Mouse (Mus musculus): ENCODE results near the gene Defb36. TPM values are rescaled to one million over a fixed set of nuclear protein-coding genes. Genes with fewer than 3 reads are reported as not detected.

Gene Defb36
- polyA plus RNA-seq, 1 experiment from 2014 or later, result not detected

- H3K4me3 ChIP-seq, result no peak within 1 kb of the TSS
- H3K4me1 ChIP-seq, result no peaks in the 10 kb centered on the region
- H3K27ac ChIP-seq (replicated peaks), result no peak within 1 kb of the TSS
- H3K4me2 ChIP-seq (replicated peaks), result no peak within 1 kb of the TSS
- no peak for ATAC-seq (ENCODE audit: low FRiP score, low read depth)
- no peaks in the 10 kb centered on the region for H3K27me3 ChIP-seq
- no peaks in the 10 kb centered on the region for H3K36me3 ChIP-seq
- H3K9ac ChIP-seq (replicated peaks), result no peak within 1 kb of the TSS
- no peaks in the 10 kb centered on the region for H3K9me3 ChIP-seq
- WGBS, result 70% methylated on average over 7 of the region's 7 CpGs
These were observed 4.8 kb upstream of the Defb36 start, which contains the start of gene Defb45 for GRCm38 (mm10) chr2:152599299-152599698. Gene Defb45 (minus strand): TSS chr2:152599399.

DNA sequence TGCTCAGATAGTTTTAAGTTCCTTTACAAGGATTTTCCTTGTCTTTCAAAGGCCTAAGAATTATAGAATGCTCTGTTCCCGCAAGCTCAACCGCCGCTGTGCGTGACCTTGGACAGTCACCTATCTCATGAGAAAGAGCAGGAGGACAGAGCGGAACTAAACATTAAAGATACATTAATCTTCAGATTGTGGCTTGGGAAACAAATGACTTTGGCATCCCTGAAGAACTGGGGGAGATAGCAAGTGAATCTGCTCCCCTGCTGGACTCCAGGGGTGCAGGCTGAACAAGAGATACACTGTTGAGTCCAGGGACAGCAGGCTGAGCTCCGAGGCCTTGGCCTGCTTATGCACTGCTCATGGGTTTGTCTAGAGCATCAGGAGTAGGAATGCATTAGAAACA is 4.1 kb upstream of the Defb36 start:
- Histone ChIP-seq H3K9me3 (no peaks in the 10 kb centered on the region), H3K27me3 (no peaks in the 10 kb centered on the region), H3K36me3 (no peaks in the 10 kb centered on the region), H3K9ac (replicated peaks) (no peak overlapping the region), H3K4me3 (no peak overlapping the region), H3K4me2 (replicated peaks) (no peak overlapping the region), H3K4me1 (no peaks in the 10 kb centered on the region), H3K27ac (replicated peaks) (no peak overlapping the region)
- ATAC-seq (ENCODE audit: low FRiP score, low read depth), result no peak
- WGBS, result 85% methylated on average over 6 of the region's 6 CpGs

GRCm38 (mm10) chr2:152601275-152601960 is 2.7 kb upstream of the Defb36 start:
- no peak for ATAC-seq (ENCODE audit: low FRiP score, low read depth)
- no peak overlapping the region for H3K9ac ChIP-seq (replicated peaks)
- no peak overlapping the region for H3K27ac ChIP-seq (replicated peaks)
- H3K4me1 ChIP-seq, result no peaks in the 10 kb centered on the region
- H3K36me3 ChIP-seq, result no peaks in the 10 kb centered on the region
- H3K4me3 ChIP-seq, result no peak overlapping the region
- WGBS, result 75% methylated on average over 4 of the region's 4 CpGs
- no peaks in the 10 kb centered on the region for H3K27me3 ChIP-seq
- no peak overlapping the region for H3K4me2 ChIP-seq (replicated peaks)
- no peaks in the 10 kb centered on the region for H3K9me3 ChIP-seq

DNA sequence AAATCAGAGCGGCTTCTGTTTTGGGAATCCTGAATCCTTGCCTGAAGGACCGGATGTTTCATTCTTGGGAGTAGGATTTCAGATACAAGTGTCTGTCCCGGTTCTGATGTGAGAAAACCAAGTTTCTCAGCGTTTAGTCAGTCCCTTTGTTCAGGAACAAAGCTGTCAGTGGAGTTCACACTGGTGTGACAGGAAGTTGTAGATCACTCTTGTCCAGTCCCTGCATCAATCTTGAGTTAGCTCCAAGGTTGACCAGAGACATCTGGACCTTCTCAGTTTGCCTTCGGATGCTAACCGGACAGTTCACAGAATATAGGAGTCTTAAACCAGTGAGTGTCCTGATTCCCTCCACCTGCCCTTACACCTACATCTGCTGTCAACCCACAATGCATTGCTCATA is 3.6 kb downstream of the Defb36 start:
- 76% methylated on average over 6 of the region's 6 CpGs for WGBS
- ATAC-seq (ENCODE audit: low FRiP score, low read depth), result no peak
- H3K27me3 ChIP-seq, result no peaks in the 10 kb centered on the region
- no peaks in the 10 kb centered on the region for H3K4me1 ChIP-seq
- no peak overlapping the region for H3K4me3 ChIP-seq
- no peak overlapping the region for H3K4me2 ChIP-seq (replicated peaks)
- no peak overlapping the region for H3K27ac ChIP-seq (replicated peaks)
- no peak overlapping the region for H3K9ac ChIP-seq (replicated peaks)
- no peaks in the 10 kb centered on the region for H3K36me3 ChIP-seq
- H3K9me3 ChIP-seq, result no peaks in the 10 kb centered on the region

GRCm38 (mm10) chr2:152608719-152609118 is 4.6 kb downstream of the Defb36 start:
- Histone ChIP-seq H3K36me3 (no peaks in the 10 kb centered on the region), H3K9ac (replicated peaks) (no peak overlapping the region), H3K4me3 (no peak overlapping the region), H3K27ac (replicated peaks) (no peak overlapping the region), H3K9me3 (no peaks in the 10 kb centered on the region), H3K27me3 (no peaks in the 10 kb centered on the region), H3K4me2 (replicated peaks) (no peak overlapping the region), H3K4me1 (no peaks in the 10 kb centered on the region)
- WGBS, result 85% methylated on average over 1 of the region's 1 CpGs
- ATAC-seq (ENCODE audit: low FRiP score, low read depth), result no peak

DNA sequence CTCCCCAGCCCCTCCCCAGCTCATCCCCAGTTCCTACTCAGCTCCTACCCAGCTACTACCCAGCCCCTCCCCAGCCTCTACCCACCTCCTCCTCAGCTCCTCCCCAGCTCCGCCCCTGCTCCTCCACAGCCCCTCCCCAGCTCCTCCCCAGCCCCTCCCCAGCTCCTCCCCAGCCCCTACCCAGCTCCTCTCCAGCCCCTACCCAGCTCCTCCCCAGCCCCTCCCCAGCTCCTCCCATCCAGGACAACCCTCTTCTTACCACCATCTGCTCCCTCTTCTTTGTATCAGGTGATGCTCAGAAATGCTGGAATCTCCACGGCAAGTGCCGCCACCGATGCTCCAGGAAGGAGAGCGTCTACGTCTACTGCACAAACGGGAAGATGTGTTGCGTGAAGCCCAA is 8.1 kb downstream of the Defb36 start:
- H3K36me3 ChIP-seq, result no peaks in the 10 kb centered on the region
- H3K9ac ChIP-seq (replicated peaks), result no peak overlapping the region
- no peak for ATAC-seq (ENCODE audit: low FRiP score, low read depth)
- H3K4me3 ChIP-seq, result no peak overlapping the region
- WGBS, result 35% methylated on average over 8 of the region's 8 CpGs
- no peaks in the 10 kb centered on the region for H3K27me3 ChIP-seq
- H3K4me2 ChIP-seq (replicated peaks), result no peak overlapping the region
- H3K27ac ChIP-seq (replicated peaks), result no peak overlapping the region
- H3K9me3 ChIP-seq, result no peaks in the 10 kb centered on the region
- no peaks in the 10 kb centered on the region for H3K4me1 ChIP-seq

DNA sequence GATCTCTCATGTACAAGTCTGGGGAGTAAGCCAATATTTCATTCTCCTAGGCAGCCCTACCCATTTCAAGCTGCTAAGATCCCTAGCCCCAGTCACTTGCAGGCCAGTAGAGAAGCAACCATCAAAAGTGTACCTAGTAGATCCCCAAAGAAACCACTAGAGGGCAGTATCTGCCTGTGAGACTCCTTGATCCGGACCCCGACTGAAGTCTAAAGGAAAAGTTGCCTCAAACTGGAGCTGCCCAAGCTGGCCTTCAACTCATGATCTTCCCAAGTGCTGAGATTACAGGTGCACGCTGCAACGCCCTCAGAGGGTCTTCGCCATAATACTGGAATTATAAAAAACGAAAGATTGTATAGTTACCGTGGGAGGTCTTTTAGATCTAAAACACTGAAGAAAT is 11.4 kb downstream of the Defb36 start:
- H3K4me2 ChIP-seq (replicated peaks), result no peak overlapping the region
- H3K27ac ChIP-seq (replicated peaks), result no peak overlapping the region
- H3K9ac ChIP-seq (replicated peaks), result no peak overlapping the region
- H3K36me3 ChIP-seq, result no peaks in the 10 kb centered on the region
- no peaks in the 10 kb centered on the region for H3K4me1 ChIP-seq
- no peaks in the 10 kb centered on the region for H3K9me3 ChIP-seq
- no peak overlapping the region for H3K4me3 ChIP-seq
- 13% methylated on average over 7 of the region's 7 CpGs for WGBS
- no peaks in the 10 kb centered on the region for H3K27me3 ChIP-seq
- no peak for ATAC-seq (ENCODE audit: low FRiP score, low read depth)

- Histone ChIP-seq H3K27ac (replicated peaks) (no peak overlapping the region), H3K4me1 (no peaks in the 10 kb centered on the region), H3K36me3 (no peaks in the 10 kb centered on the region), H3K9me3 (no peaks in the 10 kb centered on the region), H3K27me3 (no peaks in the 10 kb centered on the region), H3K9ac (replicated peaks) (no peak overlapping the region), H3K4me2 (replicated peaks) (no peak overlapping the region), H3K4me3 (no peak overlapping the region)
- no peak for ATAC-seq (ENCODE audit: low FRiP score, low read depth)
- 84% methylated on average over 6 of the region's 6 CpGs for WGBS
These were observed 12.3 kb downstream of the Defb36 start for GRCm38 (mm10) chr2:152616470-152616869.

DNA sequence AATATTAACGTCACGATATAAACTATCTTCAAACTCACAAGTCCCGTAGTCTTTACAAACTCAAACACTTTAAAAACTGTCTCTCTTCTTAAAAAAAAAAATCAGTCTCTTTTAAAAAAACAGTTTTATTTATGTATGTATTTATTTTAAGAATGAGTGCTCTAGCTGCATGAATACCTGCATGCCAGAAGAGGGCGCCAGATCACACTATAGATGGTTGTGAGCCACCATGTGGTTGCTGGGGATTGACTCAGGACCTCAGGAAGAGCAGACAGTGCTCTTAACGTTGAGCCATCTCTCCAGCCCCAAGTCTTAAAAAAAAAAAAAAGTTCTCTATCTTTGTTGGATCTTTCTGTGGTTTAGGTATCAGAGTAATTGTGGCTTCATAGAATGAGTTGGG is 13.2 kb downstream of the Defb36 start:
- no peak overlapping the region for H3K4me2 ChIP-seq (replicated peaks)
- no peaks in the 10 kb centered on the region for H3K9me3 ChIP-seq
- H3K4me1 ChIP-seq, result no peaks in the 10 kb centered on the region
- no peak overlapping the region for H3K27ac ChIP-seq (replicated peaks)
- H3K36me3 ChIP-seq, result no peaks in the 10 kb centered on the region
- no peak overlapping the region for H3K4me3 ChIP-seq
- no peaks in the 10 kb centered on the region for H3K27me3 ChIP-seq
- no peak for ATAC-seq (ENCODE audit: low FRiP score, low read depth)
- H3K9ac ChIP-seq (replicated peaks), result no peak overlapping the region
- 57% methylated on average over 5 of the region's 5 CpGs for WGBS

GRCm38 (mm10) chr2:152620367-152621134 is 16.4 kb downstream of the Defb36 start:
- Histone ChIP-seq H3K4me3 (no peak overlapping the region), H3K4me1 (peaks cover 7% of the 10 kb centered on the region; the same call in 1 of the 2 replicates), H3K4me2 (replicated peaks) (no peak overlapping the region), H3K9me3 (no peaks in the 10 kb centered on the region), H3K27ac (replicated peaks) (no peak overlapping the region), H3K36me3 (no peaks in the 10 kb centered on the region), H3K9ac (replicated peaks) (no peak overlapping the region), H3K27me3 (peaks cover 7% of the 10 kb centered on the region)
- ATAC-seq (ENCODE audit: low FRiP score, low read depth), result no peak
- WGBS, result 83% methylated on average over 9 of the region's 9 CpGs

- Histone ChIP-seq H3K4me1 (peaks cover 15% of the 10 kb centered on the region), H3K9ac (replicated peaks) (no peak overlapping the region), H3K4me3 (no peak overlapping the region), H3K27me3 (peaks cover 23% of the 10 kb centered on the region), H3K4me2 (replicated peaks) (no peak overlapping the region), H3K9me3 (no peaks in the 10 kb centered on the region), H3K27ac (replicated peaks) (no peak overlapping the region), H3K36me3 (no peaks in the 10 kb centered on the region)
- WGBS, result 94% methylated on average over 13 of the region's 13 CpGs
- no peak for ATAC-seq (ENCODE audit: low FRiP score, low read depth)
These were observed 18.0 kb downstream of the Defb36 start for GRCm38 (mm10) chr2:152622151-152622550.

DNA sequence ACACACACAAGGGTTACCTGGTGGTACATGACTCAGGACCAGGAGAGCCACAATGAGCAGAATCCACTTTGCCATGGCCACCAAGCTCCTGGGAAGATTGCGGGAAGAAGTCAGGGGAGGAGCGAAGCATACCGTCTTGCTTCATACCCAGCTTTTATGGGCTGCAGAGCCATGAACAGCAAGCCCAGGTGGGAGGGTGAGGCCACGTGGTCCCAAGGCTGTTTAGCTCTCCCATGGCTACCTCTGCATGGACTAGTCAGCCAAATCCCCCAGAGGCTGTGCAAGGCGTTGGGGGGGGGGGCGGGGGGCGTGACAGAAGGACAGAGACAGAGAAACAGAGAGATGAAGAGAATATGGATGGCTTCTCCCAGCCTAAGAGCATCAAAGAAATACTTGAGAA is 18.8 kb downstream of the Defb36 start, which contains the start of gene Defb25:
Gene Defb25, minus strand, starts transcription at position 101 of the 400 bp plus-strand sequence.
- WGBS, result 78% methylated on average over 7 of the region's 7 CpGs
- Histone ChIP-seq H3K4me3 (no peak within 1 kb of the TSS), H3K4me2 (replicated peaks) (no peak within 1 kb of the TSS), H3K9ac (replicated peaks) (no peak within 1 kb of the TSS), H3K27me3 (peaks cover 31% of the 10 kb centered on the region), H3K4me1 (peaks cover 19% of the 10 kb centered on the region), H3K36me3 (no peaks in the 10 kb centered on the region), H3K27ac (replicated peaks) (no peak within 1 kb of the TSS), H3K9me3 (no peaks in the 10 kb centered on the region)
- no peak for ATAC-seq (ENCODE audit: low FRiP score, low read depth)

Measured in midbrain, embryonic 12.5 days (tissue).